Mouse (Mus musculus): ENCODE data around the gene Mocs3. TPM values are rescaled to one million over a fixed set of nuclear protein-coding genes. Genes with fewer than 3 reads are reported as not detected.

Gene Mocs3
- polyA plus RNA-seq, 1 experiment from 2014 or later, result 8.0 TPM

- Histone ChIP-seq H3K4me2 (no peak overlapping the region), H3K27ac (ENCODE audit: low read depth, low read length) (no peak overlapping the region), H3K9me3 (ENCODE audit: control insufficient read depth, low read length) (no peaks in the 10 kb centered on the region), H3K4me1 (ENCODE audit: control insufficient read depth, insufficient read depth, low read length) (no peaks in the 10 kb centered on the region), H3K27me3 (ENCODE audit: control insufficient read depth, insufficient read depth, low read length) (no peaks in the 10 kb centered on the region), H3K36me3 (ENCODE audit: control insufficient read depth, insufficient read depth, low read length) (no peaks in the 10 kb centered on the region), H3K9ac (ENCODE audit: low read length) (no peak overlapping the region), H3K4me3 (ENCODE audit: low read depth, low read length) (no peak overlapping the region)
- ATAC-seq (ENCODE audit: low FRiP score) (no peak), DNase-seq (ENCODE audit: low spot score, missing footprints) (peak; percentile 77)
- 45% methylated on average over 9 of the region's 9 CpGs for WGBS
These were observed 43.0 kb downstream of the Mocs3 start for GRCm38 (mm10) chr2:168273387-168273786.

GRCm38 (mm10) chr2:168274374-168274935, 44.0 kb downstream of the Mocs3 start:
- H3K27me3 ChIP-seq (ENCODE audit: control insufficient read depth, insufficient read depth, low read length), result peaks cover 2% of the 10 kb centered on the region; the same call in 1 of the 2 replicates

GRCm38 (mm10) chr2:168280729-168281581, 50.5 kb downstream of the Mocs3 start:
- Histone ChIP-seq H3K4me1 (ENCODE audit: control insufficient read depth, insufficient read depth, low read length) (peaks cover 20% of the 10 kb centered on the region), H3K4me2 (peak overlapping the region; percentile 82), H3K9ac (ENCODE audit: low read length) (peak overlapping the region; percentile 58), H3K27me3 (ENCODE audit: control insufficient read depth, insufficient read depth, low read length) (peaks cover 28% of the 10 kb centered on the region), H3K4me3 (ENCODE audit: low read depth, low read length) (peak overlapping the region; percentile 47), H3K36me3 (ENCODE audit: control insufficient read depth, insufficient read depth, low read length) (no peaks in the 10 kb centered on the region), H3K9me3 (ENCODE audit: control insufficient read depth, low read length) (no peaks in the 10 kb centered on the region), H3K27ac (ENCODE audit: low read depth, low read length) (no peak overlapping the region)
- ATAC-seq (ENCODE audit: low FRiP score) (peak; percentile 77), DNase-seq (ENCODE audit: low spot score, missing footprints) (peak; percentile 95)
- WGBS, result 1% methylated on average over 59 of the region's 82 CpGs

More at GRCm38 (mm10) chr2:168274374-168274935, 44.0 kb downstream of the Mocs3 start:
- peak; percentile 58; the same call in 1 of the 2 replicates for ATAC-seq (ENCODE audit: low FRiP score)
- H3K4me1 ChIP-seq (ENCODE audit: control insufficient read depth, insufficient read depth, low read length), result no peaks in the 10 kb centered on the region
- no peak overlapping the region for H3K4me2 ChIP-seq
- WGBS, result 9% methylated on average over 11 of the region's 11 CpGs
- no peaks in the 10 kb centered on the region for H3K9me3 ChIP-seq (ENCODE audit: control insufficient read depth, low read length)
- H3K27ac ChIP-seq (ENCODE audit: low read depth, low read length), result no peak overlapping the region
- no peak overlapping the region for H3K9ac ChIP-seq (ENCODE audit: low read length)
- peak; percentile 95 for DNase-seq (ENCODE audit: low spot score, missing footprints)
- no peak overlapping the region for H3K4me3 ChIP-seq (ENCODE audit: low read depth, low read length)
- no peaks in the 10 kb centered on the region for H3K36me3 ChIP-seq (ENCODE audit: control insufficient read depth, insufficient read depth, low read length)

GRCm38 (mm10) chr2:168281582-168281981, 51.2 kb downstream of the Mocs3 start, which contains the start of gene Kcng1:
Kcng1 (minus strand) TSS chr2:168281736.
- Histone ChIP-seq H3K27ac (ENCODE audit: low read depth, low read length) (no peak within 1 kb of the TSS), H3K36me3 (ENCODE audit: control insufficient read depth, insufficient read depth, low read length) (no peaks in the 10 kb centered on the region), H3K4me3 (ENCODE audit: low read depth, low read length) (peak within 1 kb of the TSS; percentile 47), H3K9ac (ENCODE audit: low read length) (peak within 1 kb of the TSS; percentile 58), H3K4me1 (ENCODE audit: control insufficient read depth, insufficient read depth, low read length) (peaks cover 20% of the 10 kb centered on the region), H3K9me3 (ENCODE audit: control insufficient read depth, low read length) (no peaks in the 10 kb centered on the region), H3K4me2 (peak within 1 kb of the TSS; percentile 82), H3K27me3 (ENCODE audit: control insufficient read depth, insufficient read depth, low read length) (peaks cover 28% of the 10 kb centered on the region)
- peak; percentile 89 for DNase-seq (ENCODE audit: low spot score, missing footprints)
- 12% methylated on average over 12 of the region's 12 CpGs for WGBS
- ATAC-seq (ENCODE audit: low FRiP score), result peak; percentile 33

Other genes starting within 250 kb of the Mocs3 start
- gene Ripor3, start 220.0 kb upstream of the Mocs3 start, polyA plus RNA-seq (2014; fragmentation: Nextera tagmentation; extraction: Ambion mirVana), result 0.57 and 0.75 TPM in 2 replicates
- gene Pard6b, start 149.6 kb upstream of the Mocs3 start, polyA plus RNA-seq (2014; fragmentation: Nextera tagmentation; extraction: Ambion mirVana), result 6.5 and 8.0 TPM in 2 replicates
- 6.0 and 9.7 TPM in 2 replicates for gene Adnp, start 23.5 kb upstream of the Mocs3 start, polyA plus RNA-seq (2014; fragmentation: Nextera tagmentation; extraction: Ambion mirVana)
- 23.8 and 24.6 TPM in 2 replicates for gene Gm20716, start 258 bp upstream of the Mocs3 start, polyA plus RNA-seq (2014; fragmentation: Nextera tagmentation; extraction: Ambion mirVana)
- gene Dpm1, start within 50 bp of the Mocs3 start, polyA plus RNA-seq (2014; fragmentation: Nextera tagmentation; extraction: Ambion mirVana), result 75.4 and 92.2 TPM in 2 replicates
- 1.2 and 1.7 TPM in 2 replicates for gene Kcng1, start 51.1 kb downstream of the Mocs3 start, polyA plus RNA-seq (2014; fragmentation: Nextera tagmentation; extraction: Ambion mirVana)

Measured in midbrain, embryonic 11.5 days (tissue).